Mouse (Mus musculus): ENCODE measurements around the gene Vhl. TPM values are rescaled to one million over a fixed set of nuclear protein-coding genes. Genes with fewer than 3 reads are reported as not detected.
"Not testable (repeated sequence)": the region's sequence is repeated elsewhere in the genome, so short reads cannot be mapped to it uniquely, and the experiment has no call there.

The Vhl gene
- polyA plus RNA-seq, 1 experiment from 2014 or later: 64.4 TPM

DNA sequence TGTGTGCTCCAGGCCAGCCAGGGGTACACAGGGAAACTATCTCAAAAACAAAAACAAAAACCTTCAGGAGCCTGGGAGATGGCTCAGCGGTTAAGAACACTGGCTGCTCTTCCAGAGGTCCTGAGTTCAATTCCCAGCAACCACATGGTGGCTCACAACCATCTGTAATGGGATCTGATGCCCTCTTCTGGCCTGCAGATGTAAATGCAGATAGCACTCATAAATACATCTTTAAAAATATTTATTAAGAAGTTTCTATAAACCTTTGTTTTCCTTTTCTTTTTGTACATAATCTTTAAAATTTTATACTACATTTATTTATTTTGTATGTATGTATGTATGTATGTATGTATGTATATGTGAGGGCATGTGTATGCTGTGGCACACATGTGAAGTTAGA, 48.3 kb downstream of the Vhl start:
- not testable (repeated sequence) for H3K27ac ChIP-seq (ENCODE audit: low read depth, low read length); H3K4me3 ChIP-seq (ENCODE audit: low read depth, low read length); DNase-seq (ENCODE audit: low spot score); ATAC-seq (replicated peaks; ENCODE audit: low FRiP score); H3K4me1 ChIP-seq (replicated peaks; ENCODE audit: control insufficient read depth, insufficient read depth, low read length); H3K9ac ChIP-seq (ENCODE audit: low read length); H3K27me3 ChIP-seq (ENCODE audit: control insufficient read depth, insufficient read depth, low read length); H3K9me3 ChIP-seq (ENCODE audit: control insufficient read depth, low read length); H3K4me2 ChIP-seq (ENCODE audit: low read depth, low read length, severe bottlenecking); H3K36me3 ChIP-seq (ENCODE audit: control insufficient read depth, insufficient read depth, low read length)
- WGBS: 78% methylated on average over 1 of the region's 1 CpGs

- no peak overlapping the region for H3K9ac ChIP-seq (ENCODE audit: low read length)
- no peaks in the 10 kb centered on the region for H3K27me3 ChIP-seq (ENCODE audit: control insufficient read depth, insufficient read depth, low read length)
- H3K4me2 ChIP-seq (ENCODE audit: low read depth, low read length, severe bottlenecking): no peak overlapping the region
- DNase-seq (ENCODE audit: low spot score) (no peak), ATAC-seq (replicated peaks; ENCODE audit: low FRiP score) (no peak)
- H3K4me1 ChIP-seq (replicated peaks; ENCODE audit: control insufficient read depth, insufficient read depth, low read length): peaks cover 5% of the 10 kb centered on the region; the same call in 1 of the 2 replicates
- H3K4me3 ChIP-seq (ENCODE audit: low read depth, low read length): no peak overlapping the region
- H3K36me3 ChIP-seq (ENCODE audit: control insufficient read depth, insufficient read depth, low read length): no peaks in the 10 kb centered on the region
- H3K27ac ChIP-seq (ENCODE audit: low read depth, low read length): no peak overlapping the region
- WGBS: 89% methylated on average over 6 of the region's 6 CpGs
- H3K9me3 ChIP-seq (ENCODE audit: control insufficient read depth, low read length): no peaks in the 10 kb centered on the region
Observed at GRCm38 (mm10) chr6:113672989-113673388, 49.2 kb downstream of the Vhl start.

- Histone ChIP-seq H3K4me1 (replicated peaks; ENCODE audit: control insufficient read depth, insufficient read depth, low read length) (no peaks in the 10 kb centered on the region), H3K9ac (ENCODE audit: low read length) (no peak overlapping the region), H3K27me3 (ENCODE audit: control insufficient read depth, insufficient read depth, low read length) (no peaks in the 10 kb centered on the region), H3K36me3 (ENCODE audit: control insufficient read depth, insufficient read depth, low read length) (no peaks in the 10 kb centered on the region), H3K9me3 (ENCODE audit: control insufficient read depth, low read length) (no peaks in the 10 kb centered on the region), H3K4me3 (ENCODE audit: low read depth, low read length) (no peak overlapping the region), H3K27ac (ENCODE audit: low read depth, low read length) (no peak overlapping the region), H3K4me2 (ENCODE audit: low read depth, low read length, severe bottlenecking) (no peak overlapping the region)
- 88% methylated on average over 4 of the region's 4 CpGs for WGBS
- DNase-seq (ENCODE audit: low spot score): no peak
- no peak for ATAC-seq (replicated peaks; ENCODE audit: low FRiP score)
Observed at GRCm38 (mm10) chr6:113675234-113675633, 51.5 kb downstream of the Vhl start.

GRCm38 (mm10) chr6:113675991-113676390, 52.2 kb downstream of the Vhl start:
- Histone ChIP-seq H3K4me3 (ENCODE audit: low read depth, low read length) (no peak overlapping the region), H3K27me3 (ENCODE audit: control insufficient read depth, insufficient read depth, low read length) (no peaks in the 10 kb centered on the region)
- DNase-seq (ENCODE audit: low spot score): no peak

GRCm38 (mm10) chr6:113677070-113677734, 53.4 kb downstream of the Vhl start:
- no peak overlapping the region for H3K27ac ChIP-seq (ENCODE audit: low read depth, low read length)
- H3K36me3 ChIP-seq (ENCODE audit: control insufficient read depth, insufficient read depth, low read length): no peaks in the 10 kb centered on the region
- ATAC-seq (replicated peaks; ENCODE audit: low FRiP score): no peak
- DNase-seq (ENCODE audit: low spot score): no peak
- H3K9me3 ChIP-seq (ENCODE audit: control insufficient read depth, low read length): no peaks in the 10 kb centered on the region
- no peak overlapping the region for H3K4me3 ChIP-seq (ENCODE audit: low read depth, low read length)
- H3K4me2 ChIP-seq (ENCODE audit: low read depth, low read length, severe bottlenecking): no peak overlapping the region
- no peaks in the 10 kb centered on the region for H3K4me1 ChIP-seq (replicated peaks; ENCODE audit: control insufficient read depth, insufficient read depth, low read length)
- H3K27me3 ChIP-seq (ENCODE audit: control insufficient read depth, insufficient read depth, low read length): no peaks in the 10 kb centered on the region
- WGBS: 83% methylated on average over 14 of the region's 14 CpGs
- H3K9ac ChIP-seq (ENCODE audit: low read length): no peak overlapping the region

More at GRCm38 (mm10) chr6:113675991-113676390, 52.2 kb downstream of the Vhl start:
- no peaks in the 10 kb centered on the region for H3K36me3 ChIP-seq (ENCODE audit: control insufficient read depth, insufficient read depth, low read length)
- H3K4me1 ChIP-seq (replicated peaks; ENCODE audit: control insufficient read depth, insufficient read depth, low read length): no peaks in the 10 kb centered on the region
- H3K27ac ChIP-seq (ENCODE audit: low read depth, low read length): no peak overlapping the region
- H3K4me2 ChIP-seq (ENCODE audit: low read depth, low read length, severe bottlenecking): no peak overlapping the region
- no peaks in the 10 kb centered on the region for H3K9me3 ChIP-seq (ENCODE audit: control insufficient read depth, low read length)
- 91% methylated on average over 9 of the region's 9 CpGs for WGBS
- H3K9ac ChIP-seq (ENCODE audit: low read length): no peak overlapping the region
- no peak for ATAC-seq (replicated peaks; ENCODE audit: low FRiP score)

DNA sequence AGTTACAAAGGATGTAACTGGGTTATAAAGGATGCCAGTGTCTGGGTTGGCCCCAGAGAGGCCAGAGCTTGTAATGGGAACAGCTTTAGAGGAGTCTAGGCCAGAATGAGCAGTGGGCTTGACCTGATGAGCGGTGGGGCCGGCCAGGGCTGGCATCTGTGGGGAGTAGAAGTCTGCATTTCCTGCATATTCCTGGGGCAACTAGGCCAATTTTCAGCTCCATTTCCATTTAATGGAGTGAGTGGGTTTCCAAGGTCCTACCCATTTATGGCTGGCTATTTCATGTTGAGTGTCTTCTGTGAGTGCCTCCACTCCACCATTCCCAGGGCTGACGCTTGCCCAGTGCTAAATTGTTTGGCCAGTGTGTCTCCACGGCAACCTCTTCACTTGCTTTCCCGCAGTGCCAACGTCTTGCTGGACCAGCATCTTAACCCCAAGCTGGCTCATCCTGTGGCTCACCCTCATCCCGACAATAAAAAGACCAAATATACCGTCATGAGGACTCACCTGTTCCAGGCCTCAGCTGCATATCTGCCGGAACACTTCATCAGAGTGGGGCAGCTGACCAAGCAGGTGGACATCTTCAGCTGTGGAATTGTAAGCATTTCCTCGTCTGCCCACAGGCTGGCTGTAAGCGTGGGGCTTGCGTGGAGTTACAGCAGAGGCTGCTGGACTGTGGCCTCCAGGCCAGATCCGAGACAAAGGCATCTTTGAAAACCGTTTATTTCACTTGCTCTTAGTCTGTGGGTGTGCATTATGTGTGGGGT, 54.7 kb downstream of the Vhl start:
- no peak overlapping the region for H3K4me3 ChIP-seq (ENCODE audit: low read depth, low read length)
- no peaks in the 10 kb centered on the region for H3K36me3 ChIP-seq (ENCODE audit: control insufficient read depth, insufficient read depth, low read length)
- WGBS: 81% methylated on average over 14 of the region's 14 CpGs
- no peak for DNase-seq (ENCODE audit: low spot score)
- ATAC-seq (replicated peaks; ENCODE audit: low FRiP score): no peak
- H3K4me1 ChIP-seq (replicated peaks; ENCODE audit: control insufficient read depth, insufficient read depth, low read length): no peaks in the 10 kb centered on the region
- H3K4me2 ChIP-seq (ENCODE audit: low read depth, low read length, severe bottlenecking): no peak overlapping the region
- no peak overlapping the region for H3K27ac ChIP-seq (ENCODE audit: low read depth, low read length)
- H3K9me3 ChIP-seq (ENCODE audit: control insufficient read depth, low read length): no peaks in the 10 kb centered on the region
- H3K27me3 ChIP-seq (ENCODE audit: control insufficient read depth, insufficient read depth, low read length): no peaks in the 10 kb centered on the region
- H3K9ac ChIP-seq (ENCODE audit: low read length): no peak overlapping the region

- no peaks in the 10 kb centered on the region for H3K4me1 ChIP-seq (replicated peaks; ENCODE audit: control insufficient read depth, insufficient read depth, low read length)
- 79% methylated on average over 9 of the region's 9 CpGs for WGBS
- no peak overlapping the region for H3K4me2 ChIP-seq (ENCODE audit: low read depth, low read length, severe bottlenecking)
- H3K9ac ChIP-seq (ENCODE audit: low read length): no peak overlapping the region
- DNase-seq (ENCODE audit: low spot score): no peak
- H3K4me3 ChIP-seq (ENCODE audit: low read depth, low read length): no peak overlapping the region
- H3K36me3 ChIP-seq (ENCODE audit: control insufficient read depth, insufficient read depth, low read length): no peaks in the 10 kb centered on the region
- no peak for ATAC-seq (replicated peaks; ENCODE audit: low FRiP score)
- H3K27me3 ChIP-seq (ENCODE audit: control insufficient read depth, insufficient read depth, low read length): no peaks in the 10 kb centered on the region
- no peak overlapping the region for H3K27ac ChIP-seq (ENCODE audit: low read depth, low read length)
- no peaks in the 10 kb centered on the region for H3K9me3 ChIP-seq (ENCODE audit: control insufficient read depth, low read length)
Observed at GRCm38 (mm10) chr6:113679993-113680566, 56.3 kb downstream of the Vhl start.
